ENCODE assay signal across 9 mouse cellular contexts in the genomic region with DNA sequence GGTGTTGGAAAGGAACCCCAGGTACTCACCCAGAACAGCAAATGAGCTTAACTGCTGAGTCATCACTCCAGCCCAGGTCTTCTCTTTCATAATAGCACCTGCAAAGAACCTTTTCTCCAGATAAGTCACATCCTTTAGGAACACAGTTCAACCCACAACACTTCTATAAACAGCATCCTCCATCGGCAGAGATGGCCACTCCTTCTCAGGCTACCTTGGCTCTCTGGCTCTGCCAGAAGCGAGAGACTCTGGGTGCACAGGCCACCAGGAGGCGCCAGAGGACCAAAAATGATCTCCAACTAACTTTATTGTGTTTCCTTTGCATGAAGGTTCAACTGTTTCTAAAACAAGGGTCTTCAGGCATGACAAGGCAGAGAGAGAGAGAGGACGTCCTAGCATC. TPM values are rescaled to one million over a fixed set of nuclear protein-coding genes. Genes with fewer than 3 reads are reported as not detected.
DNase-seq lines count a peak whose midpoint lies in the region; ATAC-seq and TF ChIP-seq lines count a peak whose summit lies in the region.
"Had no signal": no experiment of that assay in that cellular context is flagged by ENCODE, and none has a peak within 500 bp of the region (broad histone marks: within the 10 kb centered on the region; RNA-seq: fewer than 3 reads in every experiment).

No protein-coding gene starts in this region.

- H3K4me3 ChIP-seq in heart, embryonic 11.5 days (ENCODE audit: low read depth, low read length) = no peak overlapping the region
- H3K4me3 ChIP-seq in forebrain, postnatal 0 days (ENCODE audit: low read depth, low read length) = no peak overlapping the region
- no peak overlapping the region for H3K4me3 ChIP-seq in hindbrain, postnatal 0 days (ENCODE audit: low read length)
- H3K4me3 ChIP-seq in midbrain, postnatal 0 days (ENCODE audit: low read depth, low read length) = no peak overlapping the region
- H3K4me3 ChIP-seq: myocyte had no signal

- H3K9ac ChIP-seq in heart, embryonic 11.5 days (ENCODE audit: low read depth, low read length) = no peak overlapping the region
- no peak overlapping the region for H3K9ac ChIP-seq in forebrain, postnatal 0 days
- no peak overlapping the region for H3K9ac ChIP-seq in hindbrain, postnatal 0 days (replicated peaks; ENCODE audit: low read length)
- H3K9ac ChIP-seq in midbrain, postnatal 0 days (replicated peaks; ENCODE audit: low read length, poor library complexity, severe bottlenecking) = no peak overlapping the region

- no peak overlapping the region for H3K4me2 ChIP-seq in heart, embryonic 11.5 days
- no peak overlapping the region for H3K4me2 ChIP-seq in forebrain, postnatal 0 days (ENCODE audit: low read depth)
- H3K4me2 ChIP-seq in hindbrain, postnatal 0 days (ENCODE audit: low read depth, low read length) = no peak overlapping the region
- no peak overlapping the region for H3K4me2 ChIP-seq in midbrain, postnatal 0 days (ENCODE audit: low read depth, low read length, poor library complexity, severe bottlenecking)

- intact Hi-C loops in left cerebral cortex, postnatal 10 days (cut with DNase I) = loop anchor here (5.0 to 10.0 kb wide), 3 partner anchors 117 to 565 kb away; no protein-coding TSS in a partner anchor

- H3K27me3 ChIP-seq in heart, embryonic 11.5 days (ENCODE audit: control insufficient read depth, insufficient read depth, low read length) = no peaks in the 10 kb centered on the region; the same call in 1 of the 2 replicates
- H3K27me3 ChIP-seq in forebrain, postnatal 0 days (ENCODE audit: insufficient read depth, low read length) = no peaks in the 10 kb centered on the region
- H3K27me3 ChIP-seq in hindbrain, postnatal 0 days (ENCODE audit: insufficient read depth, low read length) = no peaks in the 10 kb centered on the region
- H3K27me3 ChIP-seq in midbrain, postnatal 0 days (ENCODE audit: insufficient read depth, low read length) = no peaks in the 10 kb centered on the region

- no peak overlapping the region for H3K27ac ChIP-seq in heart, embryonic 11.5 days (ENCODE audit: low read depth, low read length)
- H3K27ac ChIP-seq in forebrain, postnatal 0 days (ENCODE audit: low read depth, low read length) = no peak overlapping the region
- no peak overlapping the region for H3K27ac ChIP-seq in hindbrain, postnatal 0 days
- no peak overlapping the region for H3K27ac ChIP-seq in midbrain, postnatal 0 days (ENCODE audit: low read depth, low read length)

- peak; percentile 96 for TF ChIP-seq CTCF in forebrain, postnatal 0 days (IDR thresholded peaks at IDR 0.05; ENCODE audit: low read depth)
- TF ChIP-seq CTCF in hindbrain, postnatal 0 days (IDR thresholded peaks at IDR 0.05; ENCODE audit: low read depth) = peak; percentile 93
- peak; percentile 95 for TF ChIP-seq CTCF in midbrain, postnatal 0 days (IDR thresholded peaks at IDR 0.05)

- 0 out of 2 replicates have a peak, but pooled peaks cover 2% of the 10 kb centered on the region for H3K4me1 ChIP-seq in heart, embryonic 11.5 days (ENCODE audit: control insufficient read depth, insufficient read depth, low read length)
- no peaks in the 10 kb centered on the region for H3K4me1 ChIP-seq in forebrain, postnatal 0 days (ENCODE audit: insufficient read depth)
- no peaks in the 10 kb centered on the region for H3K4me1 ChIP-seq in hindbrain, postnatal 0 days (ENCODE audit: insufficient read depth, low read length)
- no peaks in the 10 kb centered on the region for H3K4me1 ChIP-seq in midbrain, postnatal 0 days (ENCODE audit: insufficient read depth, low read length)

- no peaks in the 10 kb centered on the region for H3K36me3 ChIP-seq in heart, embryonic 11.5 days (ENCODE audit: control insufficient read depth, insufficient read depth, low read length)
- no peaks in the 10 kb centered on the region for H3K36me3 ChIP-seq in forebrain, postnatal 0 days (ENCODE audit: insufficient read depth)
- H3K36me3 ChIP-seq in hindbrain, postnatal 0 days (ENCODE audit: insufficient read depth, low read length) = no peaks in the 10 kb centered on the region
- H3K36me3 ChIP-seq in midbrain, postnatal 0 days (ENCODE audit: insufficient read depth, low read length) = no peaks in the 10 kb centered on the region

- WGBS in heart, embryonic 11.5 days (ENCODE audit: insufficient replicate concordance) = 3% methylated on average over 4 of the region's 4 CpGs
- under 1% methylated on average over 4 of the region's 4 CpGs for WGBS in forebrain, postnatal 0 days
- WGBS in hindbrain, postnatal 0 days = 1% methylated on average over 4 of the region's 4 CpGs
- WGBS in midbrain, postnatal 0 days = 2% methylated on average over 4 of the region's 4 CpGs

- no peak for ATAC-seq in heart, embryonic 11.5 days (replicated peaks; ENCODE audit: insufficient number of reproducible peaks, low FRiP score, low TSS enrichment)
- peak; percentile 55; the same call in 1 of the 2 replicates for ATAC-seq in forebrain, postnatal 0 days
- no peak for ATAC-seq in hindbrain, postnatal 0 days
- ATAC-seq in midbrain, postnatal 0 days (ENCODE audit: low FRiP score) = no peak

- H3K9me3 ChIP-seq in heart, embryonic 11.5 days (replicated peaks; ENCODE audit: control insufficient read depth, low read length) = no peaks in the 10 kb centered on the region
- no peaks in the 10 kb centered on the region for H3K9me3 ChIP-seq in forebrain, postnatal 0 days (ENCODE audit: low read length)
- no peaks in the 10 kb centered on the region for H3K9me3 ChIP-seq in hindbrain, postnatal 0 days (ENCODE audit: low read length)
- no peaks in the 10 kb centered on the region for H3K9me3 ChIP-seq in midbrain, postnatal 0 days (ENCODE audit: low read length)

- DNase-seq in heart, adult 8-10 months (ENCODE audit: low spot score) = peak; percentile 83
- DNase-seq in cerebellum, adult 11 months = peak; percentile 90
- DNase-seq in forebrain, postnatal 0 days = peak; percentile 92
- DNase-seq in hindbrain, postnatal 0 days (ENCODE audit: low spot score) = peak; percentile 92
- peak; percentile 82 to 85 for DNase-seq in left cerebral cortex, postnatal 10 days (ENCODE audit: extremely low spot score in 1 of 2, low spot score in 2 of 2)
- peak; percentile 88 for DNase-seq in midbrain, postnatal 0 days (ENCODE audit: low spot score)
- peak; percentile 34 to 55 for DNase-seq in spleen, postnatal 36 days (ENCODE audit: low spot score in 2 of 2)

RNA-seq across cellular contexts. Expression of a gene that starts 15.8 kb away (rescaled TPM):
- 10 to 100 TPM in 3 of 4 experiments, 1 to 10 TPM in 1; 9.4 to 14.1 (median 11.6) TPM for total RNA-seq in heart, adult 8-10 months (2022)
- polyA plus RNA-seq in heart, embryonic 11.5 days (2014; fragmentation: Nextera tagmentation; extraction: Ambion mirVana) = 55.0 and 58.7 TPM in 2 replicates
- 70.9 and 72.8 TPM in 2 replicates for total RNA-seq in forebrain, postnatal 0 days (2014; rRNA removed)
- polyA plus RNA-seq in forebrain, postnatal 0 days (2015; fragmentation: Nextera tagmentation; extraction: Ambion mirVana) = 113 and 127 TPM in 2 replicates
- total RNA-seq in hindbrain, postnatal 0 days (2014; rRNA removed) = 46.3 and 58.3 TPM in 2 replicates
- polyA plus RNA-seq in hindbrain, postnatal 0 days (2015; fragmentation: Nextera tagmentation; extraction: Ambion mirVana) = 94.7 and 96.8 TPM in 2 replicates
- total RNA-seq in left cerebral cortex, postnatal 10 days (2021) = 10 to 100 TPM; 61.3 to 63.1 TPM
- 54.2 and 59.8 TPM in 2 replicates for total RNA-seq in midbrain, postnatal 0 days (2014; rRNA removed)
- polyA plus RNA-seq in midbrain, postnatal 0 days (2015; fragmentation: Nextera tagmentation; extraction: Ambion mirVana) = 97.7 and 101 TPM in 2 replicates
